Mouse (Mus musculus) MEL (cell line): ENCODE measurements around the gene D630039A03Rik. TPM values are rescaled to one million over a fixed set of nuclear protein-coding genes. Genes with fewer than 3 reads are reported as not detected.
A peak's percentile ranks its signal among the peaks of the same experiment; 100 is the strongest.

Experiments
- DNase-seq: peaks from one replicate; pipeline ENCODE4 v3.0.0; 2011; ENCODE audit warnings: low read depth, low spot score
- H3K27ac ChIP-seq: 2 replicates; pipeline ENCODE4 v1.5.1; 2012; ENCODE audit warnings: low read depth, mild to moderate bottlenecking, control low read depth, low read length, moderate library complexity; ENCODE audit not compliant: control insufficient read depth
- H3K27me3 ChIP-seq, 2 experiments: fragments of 150-350 bp in 1 of 2; sonication (generic) in 1 of 2; 2 replicates each; pipeline ENCODE4 v1.6.1; 2012; ENCODE audit warnings: low read length in 2 of 2, mild to moderate bottlenecking in 2 of 2, improper control_type of control experiment in 1 of 2, moderate library complexity in 1 of 2; ENCODE audit not compliant: insufficient read depth in 2 of 2, control insufficient read depth in 1 of 2
- H3K36me3 ChIP-seq, 2 experiments: 2 replicates each; pipeline ENCODE4 v1.6.1; 2012 to 2014; ENCODE audit warnings: low read length in 2 of 2, improper control_type of control experiment in 1 of 2, inconsistent platforms in 1 of 2, mild to moderate bottlenecking in 1 of 2; ENCODE audit not compliant: insufficient read depth in 2 of 2, control insufficient read depth in 1 of 2
- H3K4me1 ChIP-seq, 2 experiments: fragments of 150-350 bp in 1 of 2; sonication (generic) in 1 of 2; 2 replicates each; pipeline ENCODE4 v1.6.1; 2012; ENCODE audit warnings: low read length in 2 of 2, improper control_type of control experiment in 1 of 2, mild to moderate bottlenecking in 1 of 2; ENCODE audit not compliant: insufficient read depth in 2 of 2, control insufficient read depth in 1 of 2
- H3K4me3 ChIP-seq, 2 experiments: fragments of 150-350 bp in 1 of 2; sonication (generic) in 1 of 2; 2 replicates each; pipeline ENCODE4 v1.5.1; 2012; ENCODE audit warnings: low read depth in 2 of 2, low read length in 2 of 2, mild to moderate bottlenecking in 2 of 2, moderate library complexity in 2 of 2, control low read depth in 1 of 2, improper control_type of control experiment in 1 of 2; ENCODE audit not compliant: control insufficient read depth in 1 of 2, insufficient read depth in 1 of 2
- H3K79me2 ChIP-seq: 2 replicates; pipeline ENCODE4 v1.6.1; 2012; ENCODE audit warnings: mild to moderate bottlenecking, low read length, moderate library complexity; ENCODE audit not compliant: control insufficient read depth, poor library complexity, insufficient read depth
- H3K9ac ChIP-seq: 2 replicates; pipeline ENCODE4 v1.6.1; 2012; ENCODE audit warnings: low read depth, mild to moderate bottlenecking, control low read depth, low read length, moderate library complexity; ENCODE audit not compliant: control insufficient read depth, poor library complexity, severe bottlenecking
- H3K9me3 ChIP-seq: fragments of 150-350 bp; sonication (generic); replicated peaks from 2 replicates; pipeline ENCODE4 v1.6.1; 2012; ENCODE audit warnings: mild to moderate bottlenecking, low read length, improper control_type of control experiment, moderate library complexity; ENCODE audit not compliant: insufficient read depth
- BHLHE40 ChIP-seq: IDR thresholded peaks from 2 replicates; pipeline ENCODE4 v1.6.1; 2012; ENCODE audit warnings: low read depth, mild to moderate bottlenecking, inconsistent platforms, low read length, improper control_type of control experiment, borderline replicate concordance
- CTCF ChIP-seq, 3 experiments: IDR thresholded peaks in 2 of 3; conservative IDR thresholded peaks in 1 of 3; 2 replicates each; pipeline ENCODE4 v1.5.1; 2011 to 2012; ENCODE audit warnings: low read length in 3 of 3, low read depth in 2 of 3, mild to moderate bottlenecking in 2 of 3, improper control_type of control experiment in 1 of 3, inconsistent platforms in 1 of 3, mixed read lengths in 1 of 3, moderate library complexity in 1 of 3; ENCODE audit not compliant: control insufficient read depth in 1 of 3, insufficient read depth in 1 of 3, poor library complexity in 1 of 3, severe bottlenecking in 1 of 3
- E2F4 ChIP-seq: IDR thresholded peaks from 2 replicates; pipeline ENCODE4 v1.6.1; 2011; ENCODE audit warnings: low read depth, low read length, improper control_type of control experiment, borderline replicate concordance
- ELF1 ChIP-seq: IDR thresholded peaks from 2 replicates; pipeline ENCODE4 v1.6.1; 2014; ENCODE audit warnings: low read depth, mild to moderate bottlenecking, inconsistent platforms, low read length, improper control_type of control experiment, moderate library complexity
- EP300 ChIP-seq, 2 experiments: IDR thresholded peaks; 2 replicates each; pipeline ENCODE4 v1.6.1; 2011; ENCODE audit warnings: improper control_type of control experiment in 2 of 2, low read length in 2 of 2, low read depth in 1 of 2, mild to moderate bottlenecking in 1 of 2
- ETS1 ChIP-seq: IDR thresholded peaks from 2 replicates; pipeline ENCODE4 v1.6.1; 2012; ENCODE audit warnings: low read depth, mild to moderate bottlenecking, inconsistent platforms, low read length, improper control_type of control experiment, moderate library complexity
- GABPA ChIP-seq: IDR thresholded peaks from 2 replicates; pipeline ENCODE4 v1.6.1; 2012; ENCODE audit warnings: low read depth, mild to moderate bottlenecking, inconsistent platforms, low read length, improper control_type of control experiment, moderate library complexity
- HCFC1 ChIP-seq: IDR thresholded peaks from 2 replicates; pipeline ENCODE4 v1.6.1; 2012; ENCODE audit warnings: low read depth, mild to moderate bottlenecking, inconsistent platforms, low read length, improper control_type of control experiment, moderate library complexity
- JUND ChIP-seq: IDR thresholded peaks from 2 replicates; pipeline ENCODE4 v1.6.1; 2011; ENCODE audit warnings: low read depth, mild to moderate bottlenecking, improper control_type of control experiment, low read length
- MAX ChIP-seq: IDR thresholded peaks from 2 replicates; pipeline ENCODE4 v1.6.1; 2011; ENCODE audit warnings: low read length, improper control_type of control experiment
- MEF2A ChIP-seq: IDR thresholded peaks from 2 replicates; pipeline ENCODE4 v1.6.1; 2014; ENCODE audit warnings: low read depth, mild to moderate bottlenecking, inconsistent platforms, low read length, improper control_type of control experiment; ENCODE audit not compliant: poor library complexity, insufficient replicate concordance, severe bottlenecking; ENCODE audit errors: extremely low read depth
- MXI1 ChIP-seq: IDR thresholded peaks from 2 replicates; pipeline ENCODE4 v1.6.1; 2011; ENCODE audit warnings: mild to moderate bottlenecking, low read depth, low read length, improper control_type of control experiment
- MYB ChIP-seq: IDR thresholded peaks from 2 replicates; pipeline ENCODE4 v1.6.1; 2011; ENCODE audit warnings: mild to moderate bottlenecking, low read depth, low read length, improper control_type of control experiment
- MYC ChIP-seq: IDR thresholded peaks from 2 replicates; pipeline ENCODE4 v1.6.1; 2011; ENCODE audit warnings: low read depth, mild to moderate bottlenecking, low read length, improper control_type of control experiment, moderate library complexity
- NELFE ChIP-seq: IDR thresholded peaks from 2 replicates; pipeline ENCODE4 v1.6.1; 2011; ENCODE audit warnings: low read depth, low read length, improper control_type of control experiment
- NRF1 ChIP-seq: IDR thresholded peaks from 2 replicates; pipeline ENCODE4 v1.6.1; 2014; ENCODE audit warnings: low read depth, mild to moderate bottlenecking, inconsistent platforms, low read length, improper control_type of control experiment, moderate library complexity; ENCODE audit not compliant: poor library complexity, insufficient read depth, severe bottlenecking
- POLR2AphosphoS2 ChIP-seq: IDR thresholded peaks from 2 replicates; pipeline ENCODE4 v1.6.1; 2011; ENCODE audit warnings: low read length, improper control_type of control experiment
- POLR2AphosphoS5 ChIP-seq: IDR thresholded peaks from 2 replicates; pipeline ENCODE4 v1.6.1; 2012; ENCODE audit warnings: low read depth, borderline replicate concordance, mild to moderate bottlenecking, inconsistent platforms, low read length, moderate library complexity, mixed read lengths
- RAD21 ChIP-seq: IDR thresholded peaks from 2 replicates; pipeline ENCODE4 v1.6.1; 2011; ENCODE audit warnings: mild to moderate bottlenecking, low read depth, low read length, improper control_type of control experiment
- RCOR1 ChIP-seq: IDR thresholded peaks from 2 replicates; pipeline ENCODE4 v1.6.1; 2012; ENCODE audit warnings: low read depth, mild to moderate bottlenecking, inconsistent platforms, low read length, improper control_type of control experiment
- SIN3A ChIP-seq: IDR thresholded peaks from 2 replicates; pipeline ENCODE4 v1.6.1; 2012; ENCODE audit warnings: low read length, improper control_type of control experiment, inconsistent platforms
- USF1 ChIP-seq: IDR thresholded peaks from 2 replicates; pipeline ENCODE4 v1.6.1; 2014; ENCODE audit warnings: low read depth, mild to moderate bottlenecking, inconsistent platforms, low read length, improper control_type of control experiment, moderate library complexity
- USF2 ChIP-seq, 2 experiments: IDR thresholded peaks; 2 replicates each; pipeline ENCODE4 v1.6.1; 2011 to 2012; ENCODE audit warnings: improper control_type of control experiment in 2 of 2, low read length in 2 of 2, borderline replicate concordance in 1 of 2, inconsistent platforms in 1 of 2, low read depth in 1 of 2, mild to moderate bottlenecking in 1 of 2; ENCODE audit not compliant: insufficient read depth in 1 of 2
- ZKSCAN1 ChIP-seq: IDR thresholded peaks from 2 replicates; pipeline ENCODE4 v1.6.1; 2012; ENCODE audit warnings: low read depth, mild to moderate bottlenecking, inconsistent platforms, low read length, improper control_type of control experiment, moderate library complexity
- ZMIZ1 ChIP-seq: IDR thresholded peaks from 2 replicates; pipeline ENCODE4 v1.6.1; 2012; ENCODE audit warnings: low read depth, mild to moderate bottlenecking, inconsistent platforms, low read length, improper control_type of control experiment, moderate library complexity
- polyA plus RNA-seq, 2 experiments: library from polyadenylated mRNA; stranded (reverse) in 1 of 2; unstranded in 1 of 2; fragments of >175 nt in 1 of 2; fragments of >200 nt in 1 of 2; gene quantifications; 2 replicates each; pipeline versions ENCODE4 v1.2.1 to v1.2.4; 2012; ENCODE audit warnings: low replicate concordance in 2 of 2, low read depth in 1 of 2; ENCODE audit not compliant: insufficient read length in 2 of 2, insufficient read depth in 1 of 2, missing spikeins in 1 of 2
- total RNA-seq: library from RNA; depleted of rRNA; stranded (reverse); fragments of 300-350 nt; gene quantifications from 2 replicates; pipeline ENCODE4 v1.2.3, GENCODE M21; 2012; rRNA removed

The D630039A03Rik gene
- total RNA-seq, result not detected in 2 replicates
- polyA plus RNA-seq, result not detected

DNA sequence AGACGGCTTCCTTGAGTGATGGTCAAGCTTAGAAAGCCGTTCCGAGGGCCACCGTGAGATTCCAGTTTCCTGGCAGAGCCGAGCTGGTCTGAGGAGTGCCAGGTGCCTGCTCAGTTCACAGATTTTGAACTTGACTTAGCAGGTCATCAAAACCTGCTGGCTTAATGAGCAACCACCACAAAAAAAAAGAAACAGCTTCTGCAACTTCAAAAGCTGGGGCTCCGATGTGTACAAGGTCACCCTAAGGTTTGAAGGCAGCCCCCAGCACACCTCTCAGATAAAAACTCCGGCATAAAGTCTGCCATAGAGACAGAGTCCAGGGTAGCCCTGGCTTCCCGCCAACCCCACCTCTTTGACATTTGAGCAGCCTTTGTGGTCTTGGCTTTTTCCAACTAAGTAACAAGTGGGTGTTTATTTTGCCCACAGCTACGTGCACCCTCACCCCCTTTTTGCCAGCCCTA, at the start of gene D630039A03Rik:
TSS of gene D630039A03Rik (minus strand) at position 97 of the 461 bp plus-strand sequence.
- TF ChIP-seq ZMIZ1, result no peak
- no peak for TF ChIP-seq USF1
- Histone ChIP-seq H3K27me3 (peaks cover 0 to 2% of the 10 kb centered on the region in 2 experiments; a peak in 3 of 4 replicates), H3K27ac (no peak within 1 kb of the TSS), H3K36me3 (peaks cover 0 to 16% of the 10 kb centered on the region in 2 experiments; a peak in 2 of 4 replicates), H3K4me3 (no peak within 1 kb of the TSS), H3K9ac (no peak within 1 kb of the TSS), H3K9me3 (no peaks in the 10 kb centered on the region), H3K4me1 (peaks cover 0 to 23% of the 10 kb centered on the region in 2 experiments; a peak in 2 of 4 replicates), H3K79me2 (no peaks in the 10 kb centered on the region)
- DNase-seq, result peak; percentile 21

DNA sequence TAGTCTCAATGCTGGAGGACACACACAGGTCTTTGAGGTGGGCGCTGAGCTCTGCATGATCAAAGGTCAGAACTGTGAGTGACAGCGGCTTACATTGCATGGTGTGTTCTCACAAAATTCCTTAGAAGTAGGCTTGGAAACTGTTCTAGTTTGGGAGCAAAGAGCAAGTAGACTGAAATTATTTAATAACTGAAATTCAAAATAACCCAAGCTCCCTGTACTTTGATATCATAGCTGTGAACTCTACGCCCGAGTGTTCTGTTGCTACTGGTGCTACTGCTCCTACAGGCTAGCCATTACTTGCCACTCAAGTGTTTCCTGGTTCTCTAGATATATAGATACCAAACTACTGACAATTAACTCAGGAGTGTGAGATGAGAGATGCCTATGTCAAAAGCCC, 49.4 kb upstream of the D630039A03Rik start:
- no peak for DNase-seq
- no peaks in the 10 kb centered on the region for H3K4me1 ChIP-seq
- no peak for TF ChIP-seq MEF2A
- no peak for TF ChIP-seq MAX
- no peak for TF ChIP-seq EP300 (IDR thresholded peaks at IDR 0.05; ENCODE audit: low read depth in 1 of 2, low read length in 2 of 2)
- TF ChIP-seq, all 39 proteins: peak for 0

DNA sequence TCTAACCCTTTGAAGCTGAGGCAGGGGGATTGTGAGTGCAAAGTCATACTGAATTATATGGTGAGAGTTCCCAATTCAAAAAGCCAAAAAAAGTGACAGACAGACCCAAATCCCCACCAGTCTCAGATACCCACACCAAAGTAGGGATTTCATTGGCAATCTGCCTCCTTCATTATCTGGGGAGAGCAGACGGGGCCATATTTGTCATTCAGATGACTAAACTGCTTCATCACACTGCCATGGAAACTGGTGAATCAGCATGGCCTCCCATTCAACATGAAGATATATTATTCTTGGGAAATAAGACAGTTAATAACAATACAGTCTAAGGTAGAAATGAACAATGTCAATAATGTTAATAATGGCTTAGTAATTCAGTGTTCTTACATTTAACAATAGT, 48.0 kb upstream of the D630039A03Rik start:
- H3K27ac ChIP-seq, result no peak overlapping the region
- peak; percentile 56 for DNase-seq
- no peaks in the 10 kb centered on the region for H3K4me1 ChIP-seq
- no peaks in the 10 kb centered on the region; the same call in 1 of the 2 replicates for H3K79me2 ChIP-seq
- no peak overlapping the region for H3K9ac ChIP-seq
- H3K4me3 ChIP-seq, result no peak overlapping the region
- no peaks in the 10 kb centered on the region for H3K9me3 ChIP-seq
- no peaks in the 10 kb centered on the region for H3K27me3 ChIP-seq
- no peaks in the 10 kb centered on the region for H3K36me3 ChIP-seq
- TF ChIP-seq SIN3A (no peak), RCOR1 (peak; percentile 63; the same call in 1 of the 2 replicates), JUND (no peak), E2F4 (no peak), MXI1 (no peak), MAX (no peak), BHLHE40 (no peak), USF2 (IDR thresholded peaks at IDR 0.05; ENCODE audit: borderline replicate concordance in 1 of 2, insufficient read depth in 1 of 2, low read depth in 1 of 2, low read length in 2 of 2) (no peak), ELF1 (no peak), HCFC1 (no peak), POLR2AphosphoS5 (no peak), ZKSCAN1 (no peak), EP300 (IDR thresholded peaks at IDR 0.05; ENCODE audit: low read depth in 1 of 2, low read length in 2 of 2) (0 out of 4 replicates have a peak, but pooled peaks of 1 of the 2 experiments have one; percentile 34), MYC (no peak), MYB (no peak), NRF1 (no peak), POLR2AphosphoS2 (no peak), NELFE (no peak), GABPA (no peak), ETS1 (no peak), CTCF (IDR thresholded peaks at IDR 0.05 in 2 of 3, conservative IDR thresholded peaks at IDR 0.05 in 1 of 3; ENCODE audit: control insufficient read depth in 1 of 3, insufficient read depth in 1 of 3, low read depth in 2 of 3, low read length in 3 of 3, poor library complexity in 1 of 3, severe bottlenecking in 1 of 3) (no peak), RAD21 (no peak)

More for the DNA sequence above, 49.4 kb upstream of the D630039A03Rik start:
- H3K27ac ChIP-seq, result no peak overlapping the region
- no peak overlapping the region for H3K4me3 ChIP-seq
- H3K36me3 ChIP-seq, result no peaks in the 10 kb centered on the region
- H3K9ac ChIP-seq, result no peak overlapping the region
- no peaks in the 10 kb centered on the region for H3K79me2 ChIP-seq
- no peaks in the 10 kb centered on the region for H3K9me3 ChIP-seq
- no peaks in the 10 kb centered on the region for H3K27me3 ChIP-seq
